Mouse (Mus musculus): ENCODE measurements around the gene Ubac2.

- TF ChIP-seq GATA1 (IDR thresholded peaks at IDR 0.05; ENCODE audit: low read length) = no peak
- no peak for TF ChIP-seq TAL1 (IDR thresholded peaks at IDR 0.05; ENCODE audit: low read length)
Observed at GRCm38 (mm10) chr14:122052896-122053635, 174.6 kb downstream of the Ubac2 start.
